Mouse (Mus musculus): Measurements from ENCODE around the gene Mcmbp.

GRCm38 (mm10) chr7:128744684-128745485 lies 4.6 kb upstream of the Mcmbp start, which contains the start of gene Sec23ip:
- TF ChIP-seq CTCF (IDR thresholded peaks at IDR 0.05; ENCODE audit: control insufficient read depth, insufficient read depth, insufficient replicate concordance, low read depth, low read length) (no peak), POLR2A (IDR thresholded peaks at IDR 0.05; ENCODE audit: control insufficient read depth, low read depth, low read length) (peak; percentile 99)
